14 mouse cellular contexts compared by ENCODE assay signal in genomic region chr5:77089901-77090300, GRCm38 (mm10). TPM values are rescaled to one million over a fixed set of nuclear protein-coding genes. Genes with fewer than 3 reads are reported as not detected.
A peak's percentile ranks its signal among the peaks of the same experiment; 100 is the strongest.
DNase-seq lines count a peak whose midpoint lies in the region; ATAC-seq lines count a peak whose summit lies in the region.
"Had no signal": no experiment of that assay in that cellular context is flagged by ENCODE, and none has a peak within 500 bp of the region (broad histone marks: within the 10 kb centered on the region; RNA-seq: fewer than 3 reads in every experiment).

No protein-coding gene starts in this region.

- WGBS in embryonic facial prominence, embryonic 14.5 days, result 70% methylated on average over 8 of the region's 8 CpGs
- 55% methylated on average over 8 of the region's 8 CpGs for WGBS in embryonic facial prominence, embryonic 10.5 days
- 36% methylated on average over 8 of the region's 8 CpGs for WGBS in midbrain, embryonic 14.5 days
- WGBS in midbrain, embryonic 13.5 days, result 28% methylated on average over 8 of the region's 8 CpGs
- WGBS in forebrain, embryonic 16.5 days, result 5% methylated on average over 8 of the region's 8 CpGs

- H3K4me3 ChIP-seq in embryonic facial prominence, embryonic 14.5 days (ENCODE audit: low read depth, low read length), result no peak overlapping the region
- H3K4me3 ChIP-seq in embryonic facial prominence, embryonic 10.5 days, result no peak overlapping the region
- no peak overlapping the region for H3K4me3 ChIP-seq in midbrain, embryonic 14.5 days (replicated peaks; ENCODE audit: low read depth, low read length)
- H3K4me3 ChIP-seq in midbrain, embryonic 13.5 days (replicated peaks), result no peak overlapping the region
- no peak overlapping the region for H3K4me3 ChIP-seq in forebrain, embryonic 16.5 days (replicated peaks; ENCODE audit: low read length)
- H3K4me3 ChIP-seq: heart, embryonic 12.5 days; limb, embryonic 13.5 days had no signal

- no peaks in the 10 kb centered on the region for H3K9me3 ChIP-seq in embryonic facial prominence, embryonic 14.5 days (ENCODE audit: control insufficient read depth, low read length)
- no peaks in the 10 kb centered on the region for H3K9me3 ChIP-seq in embryonic facial prominence, embryonic 10.5 days
- no peaks in the 10 kb centered on the region for H3K9me3 ChIP-seq in midbrain, embryonic 14.5 days (ENCODE audit: control insufficient read depth, low read length)
- no peaks in the 10 kb centered on the region for H3K9me3 ChIP-seq in midbrain, embryonic 13.5 days
- H3K9me3 ChIP-seq in forebrain, embryonic 16.5 days (ENCODE audit: control insufficient read depth, low read length), result no peaks in the 10 kb centered on the region
- H3K9me3 ChIP-seq: G1E; heart, embryonic 12.5 days; limb, embryonic 13.5 days had no signal

- H3K9ac ChIP-seq in embryonic facial prominence, embryonic 14.5 days (ENCODE audit: low read depth, low read length), result no peak overlapping the region
- H3K9ac ChIP-seq in midbrain, embryonic 14.5 days (replicated peaks; ENCODE audit: low read length), result no peak overlapping the region
- H3K9ac ChIP-seq in midbrain, embryonic 13.5 days (replicated peaks), result no peak overlapping the region
- no peak overlapping the region for H3K9ac ChIP-seq in forebrain, embryonic 16.5 days (replicated peaks; ENCODE audit: low read depth, low read length)
- H3K9ac ChIP-seq: limb, embryonic 13.5 days; liver, embryonic 14.5 days had no signal

- H3K36me3 ChIP-seq in embryonic facial prominence, embryonic 14.5 days (ENCODE audit: control insufficient read depth, insufficient read depth, low read length), result no peaks in the 10 kb centered on the region
- no peaks in the 10 kb centered on the region for H3K36me3 ChIP-seq in embryonic facial prominence, embryonic 10.5 days (replicated peaks)
- H3K36me3 ChIP-seq in midbrain, embryonic 14.5 days (ENCODE audit: control insufficient read depth, insufficient read depth, low read length), result no peaks in the 10 kb centered on the region
- H3K36me3 ChIP-seq in midbrain, embryonic 13.5 days, result no peaks in the 10 kb centered on the region
- no peaks in the 10 kb centered on the region for H3K36me3 ChIP-seq in forebrain, embryonic 16.5 days (ENCODE audit: control insufficient read depth, insufficient read depth)
- H3K36me3 ChIP-seq: G1E; limb, embryonic 13.5 days had no signal

- H3K27ac ChIP-seq in embryonic facial prominence, embryonic 14.5 days (replicated peaks; ENCODE audit: low read depth, low read length), result no peak overlapping the region
- H3K27ac ChIP-seq in embryonic facial prominence, embryonic 10.5 days (replicated peaks), result no peak overlapping the region
- H3K27ac ChIP-seq in midbrain, embryonic 14.5 days (replicated peaks; ENCODE audit: low read depth, low read length), result no peak overlapping the region
- H3K27ac ChIP-seq in midbrain, embryonic 13.5 days, result no peak overlapping the region
- no peak overlapping the region for H3K27ac ChIP-seq in forebrain, embryonic 16.5 days (ENCODE audit: low read length)
- H3K27ac ChIP-seq: limb, embryonic 13.5 days; liver, embryonic 14.5 days had no signal

- DNase-seq in embryonic facial prominence, embryonic 14.5 days (ENCODE audit: low spot score), result no peak
- no peak for DNase-seq in embryonic facial prominence, embryonic 10.5 days (ENCODE audit: low spot score)
- peak; percentile 24 for DNase-seq in midbrain, embryonic 14.5 days
- DNase-seq in retina, embryonic 14.5 days (ENCODE audit: low spot score), result peak; percentile 66
- no peak for DNase-seq in gastrocnemius, adult 8-10 months (ENCODE audit: low spot score in 2 of 2)
- DNase-seq in kidney, postnatal 14 days, result no peak
- DNase-seq: cerebellum, adult 11 months had no signal

- H3K27me3 ChIP-seq in embryonic facial prominence, embryonic 14.5 days (replicated peaks; ENCODE audit: control insufficient read depth, insufficient read depth, low read length), result 0 out of 2 replicates have a peak, but pooled peaks cover 7% of the 10 kb centered on the region
- peaks cover 33% of the 10 kb centered on the region for H3K27me3 ChIP-seq in embryonic facial prominence, embryonic 10.5 days (replicated peaks; ENCODE audit: low read depth, poor library complexity, severe bottlenecking)
- peaks cover 20% of the 10 kb centered on the region for H3K27me3 ChIP-seq in midbrain, embryonic 14.5 days (ENCODE audit: control insufficient read depth, insufficient read depth, low read length)
- H3K27me3 ChIP-seq in midbrain, embryonic 13.5 days, result peaks cover 58% of the 10 kb centered on the region
- H3K27me3 ChIP-seq in forebrain, embryonic 16.5 days (replicated peaks; ENCODE audit: control insufficient read depth, insufficient read depth, low read length), result peaks cover 5% of the 10 kb centered on the region; the same call in 1 of the 2 replicates

- ATAC-seq in embryonic facial prominence, embryonic 14.5 days (ENCODE audit: low read depth), result peak; percentile 36; the same call in 1 of the 2 replicates
- ATAC-seq in midbrain, embryonic 14.5 days (ENCODE audit: low FRiP score, low TSS enrichment), result no peak
- no peak for ATAC-seq in midbrain, embryonic 13.5 days
- ATAC-seq in forebrain, embryonic 16.5 days, result peak; percentile 57
- ATAC-seq: lung, postnatal 0 days had no signal

- 0 out of 2 replicates have a peak, but pooled peaks cover 3% of the 10 kb centered on the region for H3K4me1 ChIP-seq in embryonic facial prominence, embryonic 14.5 days (ENCODE audit: control insufficient read depth, insufficient read depth, low read length)
- H3K4me1 ChIP-seq in embryonic facial prominence, embryonic 10.5 days, result peaks cover 9% of the 10 kb centered on the region
- H3K4me1 ChIP-seq in midbrain, embryonic 14.5 days (ENCODE audit: control insufficient read depth, insufficient read depth, low read length), result 0 out of 2 replicates have a peak, but pooled peaks cover 5% of the 10 kb centered on the region
- H3K4me1 ChIP-seq in midbrain, embryonic 13.5 days (replicated peaks), result peaks cover 18% of the 10 kb centered on the region
- H3K4me1 ChIP-seq in forebrain, embryonic 16.5 days (replicated peaks; ENCODE audit: control insufficient read depth, insufficient read depth, low read length), result peaks cover 11% of the 10 kb centered on the region

- H3K4me2 ChIP-seq in embryonic facial prominence, embryonic 14.5 days (ENCODE audit: low read depth, low read length), result no peak overlapping the region
- no peak overlapping the region for H3K4me2 ChIP-seq in midbrain, embryonic 14.5 days (ENCODE audit: low read length)
- H3K4me2 ChIP-seq in midbrain, embryonic 13.5 days (replicated peaks), result no peak overlapping the region
- no peak overlapping the region for H3K4me2 ChIP-seq in forebrain, embryonic 16.5 days (ENCODE audit: low read length)
- H3K4me2 ChIP-seq: heart, embryonic 12.5 days; limb, embryonic 13.5 days had no signal

RNA-seq across cellular contexts. Expression of gene Hopx, which starts 25.0 kb away (rescaled TPM):
- 1.6 and 2.8 TPM in 2 replicates for polyA plus RNA-seq in embryonic facial prominence, embryonic 14.5 days (2014; fragmentation: Nextera tagmentation; extraction: Ambion mirVana)
- polyA plus RNA-seq in embryonic facial prominence, embryonic 10.5 days (2016; fragmentation: Nextera tagmentation; extraction: Ambion mirVana), result 0.40 TPM in 1 of 2 replicates, not detected in the other
- 0.82 and 0.93 TPM in 2 replicates for polyA plus RNA-seq in midbrain, embryonic 14.5 days (2014; fragmentation: Nextera tagmentation; extraction: Ambion mirVana)
- polyA plus RNA-seq in midbrain, embryonic 13.5 days (2015; fragmentation: Nextera tagmentation; extraction: Ambion mirVana), result 0.52 and 0.62 TPM in 2 replicates
- 1.2 and 1.6 TPM in 2 replicates for polyA plus RNA-seq in forebrain, embryonic 16.5 days (2015; fragmentation: Nextera tagmentation; extraction: Ambion mirVana)
- total RNA-seq in gastrocnemius, adult 8-10 months (2022), result 1 to 10 TPM; 1.2 to 2.7 (median 2.2) TPM
- total RNA-seq: G1E had no signal
- polyA plus RNA-seq: G1E had no signal

Comparison
In these comparisons a context has a peak if more than half of its experiments do, and no peak if none do; other contexts are left out.
1. ATAC-seq: peak in embryonic facial prominence, embryonic 14.5 days (single experiment) and forebrain, embryonic 16.5 days (single experiment); none in midbrain, embryonic 14.5 days (single experiment) and midbrain, embryonic 13.5 days (single experiment).
2. DNase-seq: peak in midbrain, embryonic 14.5 days (single experiment) and retina, embryonic 14.5 days (single experiment); none in embryonic facial prominence, embryonic 14.5 days (single experiment), embryonic facial prominence, embryonic 10.5 days (single experiment), gastrocnemius, adult 8-10 months (0 of 2) and kidney, postnatal 14 days (single experiment).